ENCODE assay signal across 17 mouse cellular contexts in the genomic region with DNA sequence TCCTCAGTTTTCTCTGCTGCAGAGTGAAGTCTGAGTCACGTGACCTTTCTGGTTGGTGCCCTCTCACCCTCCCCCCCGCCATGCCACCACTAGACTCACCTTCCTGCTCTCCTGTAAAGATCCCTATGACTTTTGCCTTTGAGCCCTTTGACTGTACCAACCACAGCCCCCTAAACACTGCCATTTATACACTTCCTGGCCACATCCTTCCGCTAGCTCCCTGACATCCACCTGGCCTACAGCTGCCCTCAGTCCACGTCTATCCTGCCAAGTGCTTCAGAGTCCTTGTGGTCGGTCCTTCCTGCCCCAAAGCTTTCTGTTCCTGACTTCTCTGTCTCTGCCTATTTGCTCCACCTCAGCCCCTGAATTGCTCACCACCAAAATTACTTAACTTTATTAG. TPM values are rescaled to one million over a fixed set of nuclear protein-coding genes. Genes with fewer than 3 reads are reported as not detected.
DNase-seq lines count a peak whose midpoint lies in the region; ATAC-seq and TF ChIP-seq lines count a peak whose summit lies in the region.
"Had no signal": no experiment of that assay in that cellular context is flagged by ENCODE, and none has a peak within 500 bp of the region (broad histone marks: within the 10 kb centered on the region; RNA-seq: fewer than 3 reads in every experiment).

No protein-coding gene starts in this region.

- H3K9me3 ChIP-seq in midbrain, postnatal 0 days (ENCODE audit: low read length): no peaks in the 10 kb centered on the region
- H3K9me3 ChIP-seq: hindbrain, embryonic 15.5 days had no signal

- H3K27ac ChIP-seq in spleen, adult 2 months (ENCODE audit: insufficient read depth, low read length): peak overlapping the region; percentile 45
- H3K27ac ChIP-seq in midbrain, postnatal 0 days (ENCODE audit: low read depth, low read length): no peak overlapping the region
- H3K27ac ChIP-seq: forebrain, embryonic 12.5 days; heart, adult 2 months; hindbrain, embryonic 15.5 days; limb, embryonic 12.5 days; liver, embryonic 15.5 days had no signal

- H3K36me3 ChIP-seq in spleen, adult 2 months (ENCODE audit: control insufficient read depth, insufficient read depth, low read length): no peaks in the 10 kb centered on the region
- H3K36me3 ChIP-seq in midbrain, postnatal 0 days (ENCODE audit: insufficient read depth, low read length): no peaks in the 10 kb centered on the region
- H3K36me3 ChIP-seq: forebrain, embryonic 12.5 days; hindbrain, embryonic 15.5 days; limb, embryonic 12.5 days; liver, embryonic 15.5 days had no signal

- no peak for TF ChIP-seq POLR2A in spleen, adult 2 months (IDR thresholded peaks at IDR 0.05; ENCODE audit: low read depth, low read length)

- no peak for TF ChIP-seq CTCF in spleen, adult 2 months (IDR thresholded peaks at IDR 0.05; ENCODE audit: extremely low read depth, insufficient read depth, insufficient read length, insufficient replicate concordance)
- no peak for TF ChIP-seq CTCF in midbrain, postnatal 0 days (IDR thresholded peaks at IDR 0.05)

- DNase-seq in spleen, adult 2 months (ENCODE audit: low read depth in 1 of 2, low spot score in 2 of 2): no peak
- DNase-seq in spleen, postnatal 10 days (ENCODE audit: low spot score in 2 of 2): no peak
- DNase-seq in induced T-regulatory cell, adult 2 months (ENCODE audit: low read depth): peak; percentile 39
- peak; percentile 27 to 52 for DNase-seq in thymus, adult 18-20 months
- DNase-seq in midbrain, postnatal 0 days (ENCODE audit: low spot score): no peak
- DNase-seq in gastrocnemius, postnatal 10 days: no peak
- DNase-seq in right cerebral cortex, postnatal 4 days: no peak
- no peak for DNase-seq in adrenal gland, postnatal 10 days
- DNase-seq: cerebellum, adult 11-12 months; heart, adult 2 months; kidney, adult 18-20 months; lung, postnatal 14 days had no signal

- H3K4me1 ChIP-seq in spleen, adult 2 months (ENCODE audit: control insufficient read depth, insufficient read depth, insufficient read length): peaks cover 8% of the 10 kb centered on the region; the same call in 1 of the 2 replicates
- H3K4me1 ChIP-seq in midbrain, postnatal 0 days (ENCODE audit: insufficient read depth, low read length): no peaks in the 10 kb centered on the region
- H3K4me1 ChIP-seq: forebrain, embryonic 12.5 days; hindbrain, embryonic 15.5 days; limb, embryonic 12.5 days; liver, embryonic 15.5 days had no signal

- H3K27me3 ChIP-seq in spleen, adult 2 months (ENCODE audit: control insufficient read depth, insufficient read depth, low read length): no peaks in the 10 kb centered on the region
- H3K27me3 ChIP-seq in midbrain, postnatal 0 days (ENCODE audit: insufficient read depth, low read length): no peaks in the 10 kb centered on the region
- H3K27me3 ChIP-seq: forebrain, embryonic 12.5 days; hindbrain, embryonic 15.5 days; limb, embryonic 12.5 days; liver, embryonic 15.5 days had no signal

- H3K4me2 ChIP-seq in midbrain, postnatal 0 days (ENCODE audit: low read depth, low read length, poor library complexity, severe bottlenecking): no peak overlapping the region
- H3K4me2 ChIP-seq: forebrain, embryonic 12.5 days; hindbrain, embryonic 15.5 days; limb, embryonic 12.5 days; liver, embryonic 15.5 days; midbrain, embryonic 11.5 days had no signal

- 24% methylated on average over 5 of the region's 5 CpGs for WGBS in spleen, adult 2 months
- 85% methylated on average over 5 of the region's 5 CpGs for WGBS in midbrain, postnatal 0 days

- no peak for ATAC-seq in midbrain, postnatal 0 days (ENCODE audit: low FRiP score)

- H3K9ac ChIP-seq in midbrain, postnatal 0 days (replicated peaks; ENCODE audit: low read length, poor library complexity, severe bottlenecking): no peak overlapping the region
- H3K9ac ChIP-seq: forebrain, embryonic 12.5 days; hindbrain, embryonic 15.5 days; limb, embryonic 12.5 days; liver, embryonic 15.5 days had no signal

- H3K4me3 ChIP-seq in spleen, adult 2 months (ENCODE audit: extremely low read depth, insufficient read depth, insufficient read length): no peak overlapping the region
- H3K4me3 ChIP-seq in midbrain, postnatal 0 days (ENCODE audit: low read depth, low read length): no peak overlapping the region
- H3K4me3 ChIP-seq: forebrain, embryonic 12.5 days; heart, adult 2 months; hindbrain, embryonic 15.5 days; limb, embryonic 12.5 days; liver, embryonic 15.5 days had no signal

RNA-seq across cellular contexts. Expression of a gene that starts 16.6 kb away (rescaled TPM):
- 7.9 and 8.8 TPM in 2 replicates for polyA plus RNA-seq in spleen, adult 2 months (2012; rRNA removed)
- 19.9 and 22.4 TPM in 2 replicates for total RNA-seq in midbrain, postnatal 0 days (2014; rRNA removed)
- polyA plus RNA-seq in midbrain, postnatal 0 days (2015; fragmentation: Nextera tagmentation; extraction: Ambion mirVana): 10.7 and 11.0 TPM in 2 replicates
- total RNA-seq in gastrocnemius, postnatal 10 days (2021): 10 to 100 TPM in 1 of 2 experiments, 1 to 10 TPM in 1; 9.6 to 12.8 TPM
- 10 to 100 TPM; 20.4 to 23.5 TPM for total RNA-seq in adrenal gland, postnatal 10 days (2021)

RNA-seq across cellular contexts. Expression of a gene that starts 29.1 kb away (rescaled TPM):
- 53.8 and 62.0 TPM in 2 replicates for polyA plus RNA-seq in spleen, adult 2 months (2012; rRNA removed)
- total RNA-seq in midbrain, postnatal 0 days (2014; rRNA removed): 81.2 and 104 TPM in 2 replicates
- polyA plus RNA-seq in midbrain, postnatal 0 days (2015; fragmentation: Nextera tagmentation; extraction: Ambion mirVana): 50.7 and 53.2 TPM in 2 replicates
- total RNA-seq in gastrocnemius, postnatal 10 days (2021): 10 to 100 TPM; 42.8 to 52.0 TPM
- total RNA-seq in adrenal gland, postnatal 10 days (2021): 10 to 100 TPM; 83.6 to 94.5 TPM

Comparison
In these comparisons a context has a peak if more than half of its experiments do, and no peak if none do; other contexts are left out.
1. DNase-seq: peak in induced T-regulatory cell, adult 2 months (single experiment) and thymus, adult 18-20 months (2 of 2); none in spleen, adult 2 months (0 of 2), spleen, postnatal 10 days (0 of 2), midbrain, postnatal 0 days (single experiment), gastrocnemius, postnatal 10 days (single experiment), right cerebral cortex, postnatal 4 days (single experiment) and adrenal gland, postnatal 10 days (single experiment).